Mouse (Mus musculus): ENCODE results near the gene Dpp3.

- no peak for TF ChIP-seq POLR2A (IDR thresholded peaks at IDR 0.05; ENCODE audit: low read depth, low read length)
- no peak for TF ChIP-seq CTCF (conservative IDR thresholded peaks at IDR 0.05; ENCODE audit: insufficient read depth, insufficient read length, low read depth, low read length)
Measured at GRCm38 (mm10) chr19:4896780-4897520, 31.1 kb downstream of the Dpp3 start.

All from kidney, adult 2 months (tissue).